Mouse (Mus musculus) ovary, adult 18-20 months (tissue): ENCODE measurements around the gene Ptpa.

Experiments used
- DNase-seq: peaks from one replicate; pipeline ENCODE4 v3.0.0; 2022; ENCODE audit warnings: low spot score, mixed read lengths

Ptpa gene

GRCm38 (mm10) chr2:30464411-30464810, 48.6 kb downstream of the Ptpa start:
- no peak for DNase-seq

GRCm38 (mm10) chr2:30466787-30467186, 50.9 kb downstream of the Ptpa start:
- DNase-seq: no peak

- DNase-seq: no peak
Observed at GRCm38 (mm10) chr2:30469009-30469408, 53.2 kb downstream of the Ptpa start.

- peak; percentile 49 for DNase-seq
Observed at GRCm38 (mm10) chr2:30469796-30470142, 53.9 kb downstream of the Ptpa start.

- DNase-seq: peak; percentile 53
Observed at GRCm38 (mm10) chr2:30470143-30470946, 54.5 kb downstream of the Ptpa start.

GRCm38 (mm10) chr2:30471051-30471450, 55.2 kb downstream of the Ptpa start:
- DNase-seq: no peak

- DNase-seq: peak; percentile 82
Observed at GRCm38 (mm10) chr2:30471795-30472720, 56.2 kb downstream of the Ptpa start.

GRCm38 (mm10) chr2:30472731-30473351, 57.0 kb downstream of the Ptpa start:
- DNase-seq: no peak

- DNase-seq: peak; percentile 41
Observed at GRCm38 (mm10) chr2:30473431-30474031, 57.7 kb downstream of the Ptpa start.

- peak; percentile 92 for DNase-seq
Observed at GRCm38 (mm10) chr2:30474039-30474438, 58.2 kb downstream of the Ptpa start, which contains the start of gene Ier5l. Ier5l (minus strand) TSS chr2:30474219.

GRCm38 (mm10) chr2:30474776-30475175, 58.9 kb downstream of the Ptpa start:
- DNase-seq: no peak

- no peak for DNase-seq
Observed at GRCm38 (mm10) chr2:30475457-30475856, 59.6 kb downstream of the Ptpa start.

GRCm38 (mm10) chr2:30476241-30476640, 60.4 kb downstream of the Ptpa start:
- no peak for DNase-seq

- no peak for DNase-seq
Observed at GRCm38 (mm10) chr2:30478526-30478925, 62.7 kb downstream of the Ptpa start.

- no peak for DNase-seq
Observed at GRCm38 (mm10) chr2:30487597-30487996, 71.8 kb downstream of the Ptpa start.

GRCm38 (mm10) chr2:30490384-30490783, 74.5 kb downstream of the Ptpa start:
- DNase-seq: no peak

- no peak for DNase-seq
Observed at GRCm38 (mm10) chr2:30495000-30495908, 79.4 kb downstream of the Ptpa start.

GRCm38 (mm10) chr2:30495909-30496861, 80.3 kb downstream of the Ptpa start:
- peak; percentile 57 for DNase-seq
